Mouse (Mus musculus): ENCODE results near the gene Bmp8a. TPM values are rescaled to one million over a fixed set of nuclear protein-coding genes. Genes with fewer than 3 reads are reported as not detected.
A peak's percentile ranks its signal among the peaks of the same experiment; 100 is the strongest.

The Bmp8a gene
- polyA plus RNA-seq, 1 experiment from 2014 or later = 0.24 TPM

DNA sequence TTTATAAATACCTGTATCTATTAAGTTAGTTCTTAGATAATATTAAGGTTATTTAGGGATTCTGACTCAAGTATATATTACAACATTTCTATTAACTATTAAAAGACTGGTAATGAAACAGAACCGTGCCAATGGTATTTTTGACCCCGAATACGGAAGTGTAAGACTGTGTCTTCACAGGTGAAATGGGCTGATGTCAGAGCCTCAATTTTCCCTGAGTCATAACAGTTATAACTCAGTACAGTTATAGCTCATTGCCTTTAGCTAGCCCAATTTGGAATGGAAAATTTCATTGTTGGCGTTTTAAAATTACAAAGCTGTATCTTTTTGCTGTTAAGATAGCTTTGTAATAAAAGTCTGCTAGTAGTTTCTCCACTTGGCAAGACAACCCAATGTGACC lies 20.5 kb upstream of the Bmp8a start:
- no peak overlapping the region for H3K27ac ChIP-seq (replicated peaks; ENCODE audit: low read depth, low read length)
- no peak overlapping the region for H3K4me2 ChIP-seq (ENCODE audit: low read depth, severe bottlenecking)
- no peaks in the 10 kb centered on the region for H3K27me3 ChIP-seq (ENCODE audit: control insufficient read depth, insufficient read depth, low read length)
- DNase-seq (ENCODE audit: low spot score) = no peak
- H3K9ac ChIP-seq (ENCODE audit: low read length) = no peak overlapping the region
- no peak for ATAC-seq (ENCODE audit: insufficient number of reproducible peaks, low FRiP score, low TSS enrichment, low read depth)
- no peak overlapping the region for H3K4me3 ChIP-seq (ENCODE audit: low read depth, low read length)
- no peaks in the 10 kb centered on the region for H3K4me1 ChIP-seq (ENCODE audit: control insufficient read depth, insufficient read depth, low read length)
- H3K9me3 ChIP-seq (ENCODE audit: control insufficient read depth, low read length) = no peaks in the 10 kb centered on the region
- peaks cover 19% of the 10 kb centered on the region for H3K36me3 ChIP-seq (ENCODE audit: control insufficient read depth, insufficient read depth, low read length)
- 95% methylated on average over 4 of the region's 4 CpGs for WGBS

DNA sequence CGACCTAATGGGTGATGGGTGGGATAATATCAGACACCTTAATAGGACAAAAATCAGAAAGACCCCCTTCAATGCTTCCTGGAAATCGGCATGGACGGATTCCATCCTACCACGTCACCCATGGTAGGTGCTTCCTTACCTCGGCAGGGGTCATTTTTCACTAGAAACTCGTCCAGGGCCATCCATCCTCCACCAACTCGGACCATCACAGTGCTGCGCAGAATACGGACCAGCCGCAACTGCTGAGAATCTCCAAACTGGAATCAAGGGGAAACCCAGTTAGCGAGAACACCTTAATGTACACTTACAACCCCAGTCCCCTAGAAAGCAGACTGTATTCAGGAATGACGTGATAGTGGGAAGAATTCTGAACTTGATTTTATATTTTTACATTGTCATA lies 17.7 kb upstream of the Bmp8a start:
- peaks cover 14% of the 10 kb centered on the region; the same call in 1 of the 2 replicates for H3K36me3 ChIP-seq (ENCODE audit: control insufficient read depth, insufficient read depth, low read length)
- ATAC-seq (ENCODE audit: insufficient number of reproducible peaks, low FRiP score, low TSS enrichment, low read depth) (no peak), DNase-seq (ENCODE audit: low spot score) (no peak)
- H3K4me3 ChIP-seq (ENCODE audit: low read depth, low read length) = no peak overlapping the region
- 93% methylated on average over 12 of the region's 12 CpGs for WGBS
- no peaks in the 10 kb centered on the region for H3K9me3 ChIP-seq (ENCODE audit: control insufficient read depth, low read length)
- H3K4me2 ChIP-seq (ENCODE audit: low read depth, severe bottlenecking) = no peak overlapping the region
- H3K27ac ChIP-seq (replicated peaks; ENCODE audit: low read depth, low read length) = no peak overlapping the region
- no peaks in the 10 kb centered on the region for H3K27me3 ChIP-seq (ENCODE audit: control insufficient read depth, insufficient read depth, low read length)
- no peaks in the 10 kb centered on the region for H3K4me1 ChIP-seq (ENCODE audit: control insufficient read depth, insufficient read depth, low read length)
- H3K9ac ChIP-seq (ENCODE audit: low read length) = no peak overlapping the region

DNA sequence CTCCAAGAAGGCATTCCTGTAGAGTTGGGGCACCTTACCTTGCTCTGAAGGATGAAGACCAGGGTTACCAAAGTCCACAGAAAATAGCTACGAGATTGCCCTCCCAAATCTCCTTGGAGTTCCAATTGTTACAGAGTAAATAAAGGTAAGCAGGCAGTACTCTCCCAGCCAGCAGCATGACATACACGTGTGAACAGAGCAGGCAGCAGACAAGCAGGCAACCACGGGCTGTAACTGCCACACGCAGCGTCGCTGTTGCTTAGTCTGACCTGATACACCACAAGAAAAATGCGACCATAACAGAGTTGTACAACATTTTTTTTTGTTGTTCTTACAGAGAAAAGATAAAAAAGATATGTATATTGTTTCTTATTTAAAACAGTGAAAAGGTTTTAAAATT lies 15.6 kb upstream of the Bmp8a start:
- Histone ChIP-seq H3K9me3 (ENCODE audit: control insufficient read depth, low read length) (no peaks in the 10 kb centered on the region), H3K27me3 (ENCODE audit: control insufficient read depth, insufficient read depth, low read length) (no peaks in the 10 kb centered on the region), H3K9ac (ENCODE audit: low read length) (no peak overlapping the region), H3K4me2 (ENCODE audit: low read depth, severe bottlenecking) (no peak overlapping the region), H3K4me1 (ENCODE audit: control insufficient read depth, insufficient read depth, low read length) (no peaks in the 10 kb centered on the region), H3K36me3 (ENCODE audit: control insufficient read depth, insufficient read depth, low read length) (peaks cover 23% of the 10 kb centered on the region; the same call in 1 of the 2 replicates), H3K27ac (replicated peaks; ENCODE audit: low read depth, low read length) (no peak overlapping the region), H3K4me3 (ENCODE audit: low read depth, low read length) (no peak overlapping the region)
- DNase-seq (ENCODE audit: low spot score) (no peak), ATAC-seq (ENCODE audit: insufficient number of reproducible peaks, low FRiP score, low TSS enrichment, low read depth) (no peak)
- WGBS = 97% methylated on average over 7 of the region's 7 CpGs

DNA sequence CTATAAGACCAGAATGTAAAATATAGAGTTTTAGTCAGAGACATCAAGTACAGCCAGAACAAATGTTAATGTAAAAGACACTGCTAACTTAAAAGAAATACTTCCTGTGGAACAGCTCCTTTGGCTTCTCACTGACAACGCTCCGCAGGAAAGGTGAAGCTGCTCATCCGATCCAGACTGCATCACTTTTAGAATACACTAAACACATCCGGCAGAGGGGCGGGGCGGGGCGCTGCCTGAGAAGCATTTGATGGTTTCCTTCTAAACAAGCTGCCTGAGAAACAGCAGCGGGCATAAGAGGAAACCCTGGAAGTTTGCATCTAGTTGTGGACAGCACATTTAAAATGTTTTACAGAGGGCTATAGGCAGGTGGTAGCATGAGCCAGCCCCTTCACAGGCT lies 12.9 kb upstream of the Bmp8a start:
- H3K4me1 ChIP-seq (ENCODE audit: control insufficient read depth, insufficient read depth, low read length) = no peaks in the 10 kb centered on the region
- no peak overlapping the region for H3K4me2 ChIP-seq (ENCODE audit: low read depth, severe bottlenecking)
- H3K9me3 ChIP-seq (ENCODE audit: control insufficient read depth, low read length) = no peaks in the 10 kb centered on the region
- ATAC-seq (ENCODE audit: insufficient number of reproducible peaks, low FRiP score, low TSS enrichment, low read depth) (no peak), DNase-seq (ENCODE audit: low spot score) (no peak)
- H3K36me3 ChIP-seq (ENCODE audit: control insufficient read depth, insufficient read depth, low read length) = peaks cover 32% of the 10 kb centered on the region
- no peak overlapping the region for H3K4me3 ChIP-seq (ENCODE audit: low read depth, low read length)
- 88% methylated on average over 8 of the region's 8 CpGs for WGBS
- H3K27ac ChIP-seq (replicated peaks; ENCODE audit: low read depth, low read length) = no peak overlapping the region
- H3K9ac ChIP-seq (ENCODE audit: low read length) = no peak overlapping the region
- H3K27me3 ChIP-seq (ENCODE audit: control insufficient read depth, insufficient read depth, low read length) = no peaks in the 10 kb centered on the region

DNA sequence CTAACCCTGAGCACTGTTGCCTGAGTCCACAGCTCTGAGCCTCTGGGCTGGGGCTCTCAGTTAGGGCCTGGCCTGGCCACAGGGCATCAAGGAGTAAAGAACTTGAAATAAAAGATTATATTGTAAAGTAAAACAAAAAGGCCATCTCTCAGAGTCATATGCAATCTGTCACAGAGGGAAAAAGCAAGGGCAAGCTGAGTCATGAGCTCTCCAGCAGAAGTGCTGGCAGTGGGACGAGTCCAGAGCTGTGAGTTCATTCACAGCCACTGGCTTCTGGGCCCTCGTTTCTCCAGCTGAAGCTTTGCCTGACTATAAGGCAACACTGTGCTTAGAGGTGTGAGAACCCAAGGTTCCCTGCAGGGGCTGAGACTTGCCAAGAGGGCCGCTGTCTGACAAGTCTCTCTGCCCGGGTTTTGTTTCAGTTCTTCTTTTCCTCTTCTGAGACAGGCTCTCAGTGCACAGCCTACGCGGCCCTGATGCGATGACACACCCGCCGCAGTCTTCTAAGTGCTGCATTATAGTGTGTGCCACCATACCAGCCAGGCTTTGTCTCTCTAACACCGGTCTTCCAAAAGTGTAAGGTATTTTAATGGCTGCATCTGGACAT lies 10.3 kb upstream of the Bmp8a start:
- WGBS = 85% methylated on average over 10 of the region's 10 CpGs
- ATAC-seq (ENCODE audit: insufficient number of reproducible peaks, low FRiP score, low TSS enrichment, low read depth) = no peak
- Histone ChIP-seq H3K27me3 (ENCODE audit: control insufficient read depth, insufficient read depth, low read length) (no peaks in the 10 kb centered on the region), H3K4me2 (ENCODE audit: low read depth, severe bottlenecking) (no peak overlapping the region), H3K9me3 (ENCODE audit: control insufficient read depth, low read length) (no peaks in the 10 kb centered on the region), H3K4me3 (ENCODE audit: low read depth, low read length) (no peak overlapping the region), H3K27ac (replicated peaks; ENCODE audit: low read depth, low read length) (no peak overlapping the region), H3K9ac (ENCODE audit: low read length) (no peak overlapping the region), H3K36me3 (ENCODE audit: control insufficient read depth, insufficient read depth, low read length) (peaks cover 25% of the 10 kb centered on the region), H3K4me1 (ENCODE audit: control insufficient read depth, insufficient read depth, low read length) (no peaks in the 10 kb centered on the region)
- no peak for DNase-seq (ENCODE audit: low spot score)

DNA sequence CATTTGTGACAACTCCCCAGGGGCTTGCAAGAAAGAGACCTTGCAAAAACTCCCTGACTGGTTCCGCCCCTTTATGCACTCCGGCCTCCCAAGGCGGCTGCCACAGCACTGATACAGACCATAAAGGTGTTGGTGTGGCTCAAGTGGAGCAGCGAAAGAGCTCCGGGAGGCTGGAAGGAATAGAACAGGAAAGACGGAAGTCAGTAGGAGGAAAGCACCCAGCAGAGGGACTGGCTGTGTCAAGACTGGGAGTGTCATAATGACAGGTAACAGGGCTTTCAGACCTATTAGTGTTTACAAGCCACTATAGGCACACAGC lies 378 bp upstream of the Bmp8a start:
- Histone ChIP-seq H3K4me1 (ENCODE audit: control insufficient read depth, insufficient read depth, low read length) (peaks cover 4% of the 10 kb centered on the region; the same call in 1 of the 2 replicates), H3K9ac (ENCODE audit: low read length) (no peak overlapping the region), H3K4me2 (ENCODE audit: low read depth, severe bottlenecking) (peak overlapping the region; percentile 76; the same call in 1 of the 2 replicates), H3K27me3 (ENCODE audit: control insufficient read depth, insufficient read depth, low read length) (peaks cover 39% of the 10 kb centered on the region), H3K9me3 (ENCODE audit: control insufficient read depth, low read length) (no peaks in the 10 kb centered on the region), H3K4me3 (ENCODE audit: low read depth, low read length) (peak overlapping the region; percentile 41), H3K27ac (replicated peaks; ENCODE audit: low read depth, low read length) (no peak overlapping the region), H3K36me3 (ENCODE audit: control insufficient read depth, insufficient read depth, low read length) (no peaks in the 10 kb centered on the region; the same call in 1 of the 2 replicates)
- WGBS = 7% methylated on average over 6 of the region's 6 CpGs
- ATAC-seq (ENCODE audit: insufficient number of reproducible peaks, low FRiP score, low TSS enrichment, low read depth) (no peak), DNase-seq (ENCODE audit: low spot score) (peak; percentile 34)

DNA sequence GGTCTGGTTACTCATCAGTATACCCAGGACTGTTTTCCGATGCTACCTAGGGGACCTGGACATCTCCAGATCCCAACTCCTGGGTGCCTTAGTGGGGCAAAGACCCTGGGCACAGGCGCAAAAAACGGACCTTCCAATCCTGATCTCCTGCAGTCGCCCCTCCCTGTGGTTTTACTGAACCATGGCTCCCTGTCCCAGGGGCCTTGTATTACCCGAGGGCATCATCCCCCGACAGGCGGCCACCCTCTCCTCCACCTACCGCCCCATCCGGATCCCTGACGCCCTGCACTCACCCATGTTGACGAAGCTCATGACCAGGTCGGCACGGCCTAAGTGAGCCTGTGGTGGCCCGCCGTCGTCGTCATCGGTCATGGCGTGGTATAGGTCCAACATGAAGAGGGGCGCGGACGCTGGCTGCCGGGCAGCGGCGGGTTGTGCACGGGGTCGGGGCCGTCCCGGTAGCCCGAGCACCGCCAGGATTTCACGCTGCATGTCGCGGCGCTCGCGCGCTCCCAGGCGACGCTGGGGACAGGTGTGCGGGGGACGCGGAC lies 886 bp downstream of the Bmp8a start:
- H3K4me1 ChIP-seq (ENCODE audit: control insufficient read depth, insufficient read depth, low read length) = peaks cover 4% of the 10 kb centered on the region; the same call in 1 of the 2 replicates
- H3K36me3 ChIP-seq (ENCODE audit: control insufficient read depth, insufficient read depth, low read length) = no peaks in the 10 kb centered on the region
- H3K9me3 ChIP-seq (ENCODE audit: control insufficient read depth, low read length) = no peaks in the 10 kb centered on the region
- ATAC-seq (ENCODE audit: insufficient number of reproducible peaks, low FRiP score, low TSS enrichment, low read depth) (peak; percentile 33), DNase-seq (ENCODE audit: low spot score) (peak; percentile 38)
- peaks cover 39% of the 10 kb centered on the region for H3K27me3 ChIP-seq (ENCODE audit: control insufficient read depth, insufficient read depth, low read length)
- H3K4me3 ChIP-seq (ENCODE audit: low read depth, low read length) = peak overlapping the region; percentile 41
- WGBS = 3% methylated on average over 43 of the region's 43 CpGs
- peak overlapping the region; percentile 76 for H3K4me2 ChIP-seq (ENCODE audit: low read depth, severe bottlenecking)
- no peak overlapping the region for H3K9ac ChIP-seq (ENCODE audit: low read length)
- no peak overlapping the region for H3K27ac ChIP-seq (replicated peaks; ENCODE audit: low read depth, low read length)

DNA sequence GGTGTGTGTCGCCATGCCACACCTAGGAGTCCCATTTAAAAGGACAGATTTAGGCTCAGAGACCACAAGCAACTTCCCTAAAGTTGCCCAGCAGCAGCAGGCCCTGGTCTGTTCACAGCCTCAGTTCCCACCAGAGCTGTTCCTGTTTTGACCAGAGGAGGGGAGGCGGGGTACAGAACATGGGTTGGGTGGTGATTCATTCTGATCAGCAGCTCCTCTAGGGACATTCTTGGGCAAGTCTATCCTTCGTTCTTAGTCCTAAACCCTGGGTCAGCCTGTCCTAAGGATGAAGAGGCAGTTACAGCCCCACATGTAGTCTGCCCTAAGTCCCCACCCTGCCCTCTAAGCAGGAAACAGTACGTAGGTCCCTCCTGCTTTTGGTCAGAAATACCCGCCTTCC lies 2.8 kb downstream of the Bmp8a start:
- ATAC-seq (ENCODE audit: insufficient number of reproducible peaks, low FRiP score, low TSS enrichment, low read depth) (no peak), DNase-seq (ENCODE audit: low spot score) (no peak)
- no peak overlapping the region for H3K27ac ChIP-seq (replicated peaks; ENCODE audit: low read depth, low read length)
- H3K4me1 ChIP-seq (ENCODE audit: control insufficient read depth, insufficient read depth, low read length) = peaks cover 4% of the 10 kb centered on the region; the same call in 1 of the 2 replicates
- H3K36me3 ChIP-seq (ENCODE audit: control insufficient read depth, insufficient read depth, low read length) = no peaks in the 10 kb centered on the region
- H3K9ac ChIP-seq (ENCODE audit: low read length) = no peak overlapping the region
- peaks cover 39% of the 10 kb centered on the region for H3K27me3 ChIP-seq (ENCODE audit: control insufficient read depth, insufficient read depth, low read length)
- H3K9me3 ChIP-seq (ENCODE audit: control insufficient read depth, low read length) = no peaks in the 10 kb centered on the region
- no peak overlapping the region for H3K4me3 ChIP-seq (ENCODE audit: low read depth, low read length)
- WGBS = 72% methylated on average over 5 of the region's 5 CpGs
- no peak overlapping the region for H3K4me2 ChIP-seq (ENCODE audit: low read depth, severe bottlenecking)

DNA sequence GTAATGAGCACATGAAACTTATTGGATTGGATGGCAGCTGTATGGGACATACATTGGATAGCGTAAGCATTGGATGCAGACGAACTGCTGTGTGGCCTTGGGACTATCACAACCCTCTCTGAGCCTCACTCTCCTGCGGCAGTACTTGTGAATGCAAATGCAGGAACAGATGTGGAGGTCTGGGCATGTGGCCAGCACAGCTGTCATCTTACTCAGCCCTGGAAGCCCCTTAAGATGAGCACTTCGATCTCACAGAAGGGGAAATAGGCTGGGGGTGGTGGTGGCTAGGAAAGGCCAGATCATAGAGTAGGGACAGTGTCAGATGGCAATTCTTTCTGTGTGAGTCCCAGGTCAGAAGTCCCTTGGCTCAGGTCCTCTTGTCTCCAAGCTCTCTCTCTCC lies 5.4 kb downstream of the Bmp8a start:
- Histone ChIP-seq H3K4me2 (ENCODE audit: low read depth, severe bottlenecking) (no peak overlapping the region), H3K4me1 (ENCODE audit: control insufficient read depth, insufficient read depth, low read length) (peaks cover 4% of the 10 kb centered on the region; the same call in 1 of the 2 replicates), H3K9ac (ENCODE audit: low read length) (no peak overlapping the region), H3K36me3 (ENCODE audit: control insufficient read depth, insufficient read depth, low read length) (no peaks in the 10 kb centered on the region), H3K27ac (replicated peaks; ENCODE audit: low read depth, low read length) (no peak overlapping the region), H3K4me3 (ENCODE audit: low read depth, low read length) (no peak overlapping the region), H3K27me3 (ENCODE audit: control insufficient read depth, insufficient read depth, low read length) (peaks cover 26% of the 10 kb centered on the region), H3K9me3 (ENCODE audit: control insufficient read depth, low read length) (no peaks in the 10 kb centered on the region)
- ATAC-seq (ENCODE audit: insufficient number of reproducible peaks, low FRiP score, low TSS enrichment, low read depth) (no peak), DNase-seq (ENCODE audit: low spot score) (no peak)
- WGBS = 81% methylated on average over 4 of the region's 4 CpGs
